Mouse (Mus musculus): ENCODE results near the gene Pgpep1. TPM values are rescaled to one million over a fixed set of nuclear protein-coding genes. Genes with fewer than 3 reads are reported as not detected.

The Pgpep1 gene
- total RNA-seq, 2 experiments from 2014 or later: 11.5 to 15.9 TPM

- peak in 1 of 2 experiments; percentile 65 for DNase-seq (ENCODE audit: extremely low spot score in 1 of 2, low spot score in 2 of 2)
- intact Hi-C loops (cut with DNase I): no loop called here
Measured at GRCm38 (mm10) chr8:70671615-70672324, 11.6 kb upstream of the Pgpep1 start.

GRCm38 (mm10) chr8:70667071-70667470 lies 6.9 kb upstream of the Pgpep1 start:
- peak in 1 of 2 experiments; percentile 53 for DNase-seq (ENCODE audit: extremely low spot score in 1 of 2, low spot score in 2 of 2)
- intact Hi-C loops (cut with DNase I): loop anchor here (5.0 kb wide), 1 partner anchor 50 kb away; the partner anchor contains the start of gene Lrrc25

GRCm38 (mm10) chr8:70665599-70665998 lies 5.4 kb upstream of the Pgpep1 start:
- intact Hi-C loops (cut with DNase I): loop anchor here (5.0 kb wide), 1 partner anchor 48 kb away; the partner anchor contains the start of gene Lrrc25
- DNase-seq (ENCODE audit: extremely low spot score in 1 of 2, low spot score in 2 of 2): no peak

GRCm38 (mm10) chr8:70664631-70665030 lies 4.4 kb upstream of the Pgpep1 start:
- DNase-seq (ENCODE audit: extremely low spot score in 1 of 2, low spot score in 2 of 2): no peak
- intact Hi-C loops (cut with DNase I): loop anchor here (5.0 kb wide), 1 partner anchor 47 kb away; the partner anchor contains the start of gene Lrrc25

GRCm38 (mm10) chr8:70663691-70664090 lies 3.5 kb upstream of the Pgpep1 start:
- intact Hi-C loops (cut with DNase I): no loop called here
- no peak for DNase-seq (ENCODE audit: extremely low spot score in 1 of 2, low spot score in 2 of 2)

GRCm38 (mm10) chr8:70659604-70660272 lies 450 bp downstream of the Pgpep1 start:
- intact Hi-C loops (cut with DNase I): no loop called here

GRCm38 (mm10) chr8:70658897-70659603 lies 1.1 kb downstream of the Pgpep1 start:
- intact Hi-C loops (cut with DNase I): no loop called here
- no peak for DNase-seq (ENCODE audit: extremely low spot score in 1 of 2, low spot score in 2 of 2)

More at GRCm38 (mm10) chr8:70659604-70660272, 450 bp downstream of the Pgpep1 start:
- DNase-seq (ENCODE audit: extremely low spot score in 1 of 2, low spot score in 2 of 2): peak; percentile 69 to 93

GRCm38 (mm10) chr8:70657739-70658138 lies 2.4 kb downstream of the Pgpep1 start:
- intact Hi-C loops (cut with DNase I): no loop called here

GRCm38 (mm10) chr8:70657214-70657613 lies 3.0 kb downstream of the Pgpep1 start:
- DNase-seq (ENCODE audit: extremely low spot score in 1 of 2, low spot score in 2 of 2): no peak
- intact Hi-C loops (cut with DNase I): no loop called here

More at GRCm38 (mm10) chr8:70657739-70658138, 2.4 kb downstream of the Pgpep1 start:
- no peak for DNase-seq (ENCODE audit: extremely low spot score in 1 of 2, low spot score in 2 of 2)

GRCm38 (mm10) chr8:70656193-70656790 lies 3.9 kb downstream of the Pgpep1 start:
- DNase-seq (ENCODE audit: extremely low spot score in 1 of 2, low spot score in 2 of 2): no peak

GRCm38 (mm10) chr8:70655469-70655868 lies 4.7 kb downstream of the Pgpep1 start:
- intact Hi-C loops (cut with DNase I): no loop called here
- DNase-seq (ENCODE audit: extremely low spot score in 1 of 2, low spot score in 2 of 2): no peak

More at GRCm38 (mm10) chr8:70656193-70656790, 3.9 kb downstream of the Pgpep1 start:
- intact Hi-C loops (cut with DNase I): no loop called here

GRCm38 (mm10) chr8:70654121-70654520 lies 6.1 kb downstream of the Pgpep1 start:
- intact Hi-C loops (cut with DNase I): no loop called here
- no peak for DNase-seq (ENCODE audit: extremely low spot score in 1 of 2, low spot score in 2 of 2)

GRCm38 (mm10) chr8:70653226-70653625 lies 7.0 kb downstream of the Pgpep1 start:
- DNase-seq (ENCODE audit: extremely low spot score in 1 of 2, low spot score in 2 of 2): peak in 1 of 2 experiments; percentile 69
- intact Hi-C loops (cut with DNase I): no loop called here

GRCm38 (mm10) chr8:70650351-70650750 lies 9.8 kb downstream of the Pgpep1 start:
- intact Hi-C loops (cut with DNase I): no loop called here
- DNase-seq (ENCODE audit: extremely low spot score in 1 of 2, low spot score in 2 of 2): no peak

GRCm38 (mm10) chr8:70649324-70649723 lies 10.9 kb downstream of the Pgpep1 start:
- peak in 1 of 2 experiments; percentile 91 for DNase-seq (ENCODE audit: extremely low spot score in 1 of 2, low spot score in 2 of 2)
- intact Hi-C loops (cut with DNase I): no loop called here

- intact Hi-C loops (cut with DNase I): no loop called here
- DNase-seq (ENCODE audit: extremely low spot score in 1 of 2, low spot score in 2 of 2): no peak
Measured at GRCm38 (mm10) chr8:70648921-70649320, 11.3 kb downstream of the Pgpep1 start.

GRCm38 (mm10) chr8:70648164-70648442 lies 12.1 kb downstream of the Pgpep1 start:
- no peak for DNase-seq (ENCODE audit: extremely low spot score in 1 of 2, low spot score in 2 of 2)
- intact Hi-C loops (cut with DNase I): no loop called here

- intact Hi-C loops (cut with DNase I): no loop called here
- peak in 1 of 2 experiments; percentile 41 for DNase-seq (ENCODE audit: extremely low spot score in 1 of 2, low spot score in 2 of 2)
Measured at GRCm38 (mm10) chr8:70647343-70648163, 12.6 kb downstream of the Pgpep1 start.
